Mouse (Mus musculus) frontal cortex, postnatal 36 days (tissue): Measurements from ENCODE around the gene Tha1.
A peak's percentile ranks its signal among the peaks of the same experiment; 100 is the strongest.
"Not testable (repeated sequence)": the region's sequence is repeated elsewhere in the genome, so short reads cannot be mapped to it uniquely, and the experiment has no call there.

ENCODE experiments used
- DNase-seq, 2 experiments: peaks; one replicate each; pipeline ENCODE4 v3.0.0; 2022; ENCODE audit warnings: low spot score in 2 of 2

The Tha1 gene

GRCm38 (mm10) chr11:117848271-117848984, 24.9 kb downstream of the Tha1 start:
- peak in 1 of 2 experiments; percentile 40 for DNase-seq

GRCm38 (mm10) chr11:117847593-117848215, 25.6 kb downstream of the Tha1 start:
- no peak for DNase-seq

- no peak for DNase-seq
These were observed 26.6 kb downstream of the Tha1 start for GRCm38 (mm10) chr11:117846640-117847039.

GRCm38 (mm10) chr11:117845651-117846050, 27.6 kb downstream of the Tha1 start:
- DNase-seq: no peak

GRCm38 (mm10) chr11:117844997-117845396, 28.3 kb downstream of the Tha1 start:
- no peak for DNase-seq

GRCm38 (mm10) chr11:117843434-117843833, 29.8 kb downstream of the Tha1 start:
- no peak for DNase-seq

- no peak for DNase-seq
These were observed 32.4 kb downstream of the Tha1 start for GRCm38 (mm10) chr11:117840910-117841309.

- no peak for DNase-seq
These were observed 34.3 kb downstream of the Tha1 start for GRCm38 (mm10) chr11:117839021-117839420.

- no peak for DNase-seq
These were observed 34.7 kb downstream of the Tha1 start for GRCm38 (mm10) chr11:117838572-117838971.

- peak; percentile 47 to 55 for DNase-seq
These were observed 37.0 kb downstream of the Tha1 start for GRCm38 (mm10) chr11:117836306-117836705.

GRCm38 (mm10) chr11:117834086-117834485, 39.2 kb downstream of the Tha1 start:
- DNase-seq: no peak

GRCm38 (mm10) chr11:117833509-117833908, 39.8 kb downstream of the Tha1 start:
- not testable (repeated sequence) for DNase-seq

- DNase-seq: peak; percentile 66 to 67
These were observed 41.0 kb downstream of the Tha1 start for GRCm38 (mm10) chr11:117832086-117832969.

- DNase-seq: no peak
These were observed 42.9 kb downstream of the Tha1 start for GRCm38 (mm10) chr11:117830401-117830800.

- DNase-seq: no peak
These were observed 43.5 kb downstream of the Tha1 start for GRCm38 (mm10) chr11:117829671-117830215.

GRCm38 (mm10) chr11:117828888-117829604, 44.2 kb downstream of the Tha1 start:
- DNase-seq: no peak

GRCm38 (mm10) chr11:117828149-117828887, 45.0 kb downstream of the Tha1 start:
- no peak for DNase-seq

GRCm38 (mm10) chr11:117827386-117827785, 45.9 kb downstream of the Tha1 start:
- DNase-seq: no peak

- DNase-seq: no peak
These were observed 46.4 kb downstream of the Tha1 start for GRCm38 (mm10) chr11:117826916-117827315.

- DNase-seq: no peak
These were observed 47.1 kb downstream of the Tha1 start for GRCm38 (mm10) chr11:117826164-117826563.
